Mouse (Mus musculus) lung, postnatal 0 days (tissue): ENCODE results near the gene Pnpo.

Experiments
- CTCF ChIP-seq: IDR thresholded peaks from 2 replicates; pipeline ENCODE4 v1.5.1; 2016; ENCODE audit warnings: antibody characterized with exemption, mild to moderate bottlenecking
- EP300 ChIP-seq: IDR thresholded peaks from 2 replicates; pipeline ENCODE4 v1.6.1; 2016; ENCODE audit warnings: antibody characterized with exemption, mild to moderate bottlenecking, control low read depth

GRCm38 (mm10) chr11:96924861-96925260, 18.9 kb downstream of the Pnpo start:
- TF ChIP-seq CTCF: no peak
- no peak for TF ChIP-seq EP300
